Mouse (Mus musculus) layer of hippocampus, adult 2 months (tissue): ENCODE results near the gene Npas3. TPM values are rescaled to one million over a fixed set of nuclear protein-coding genes. Genes with fewer than 3 reads are reported as not detected.

Experiments
- DNase-seq, 2 experiments: peaks; one replicate each; pipeline ENCODE4 v3.0.0; 2022; ENCODE audit warnings: low spot score in 2 of 2
- H3K27ac ChIP-seq: fragments of 200-600 bp; 2 replicates; pipeline ENCODE4 v1.8.1; 2022
- H3K4me3 ChIP-seq: fragments of 200-600 bp; 2 replicates; pipeline ENCODE4 v1.8.1; 2022; ENCODE audit warnings: mild to moderate bottlenecking
- CTCF ChIP-seq: fragments of 200-600 bp; conservative IDR thresholded peaks from 2 replicates; pipeline ENCODE4 v1.8.1; 2022; ENCODE audit warnings: antibody characterized with exemption, mild to moderate bottlenecking, moderate library complexity
- total RNA-seq, 2 experiments: library from RNA; stranded (reverse); gene quantifications; 2 replicates each; pipeline ENCODE4 v1.2.3; 2021

The Npas3 gene
- total RNA-seq, 2 experiments from 2014 or later: 22.9 to 29.1 TPM

DNA sequence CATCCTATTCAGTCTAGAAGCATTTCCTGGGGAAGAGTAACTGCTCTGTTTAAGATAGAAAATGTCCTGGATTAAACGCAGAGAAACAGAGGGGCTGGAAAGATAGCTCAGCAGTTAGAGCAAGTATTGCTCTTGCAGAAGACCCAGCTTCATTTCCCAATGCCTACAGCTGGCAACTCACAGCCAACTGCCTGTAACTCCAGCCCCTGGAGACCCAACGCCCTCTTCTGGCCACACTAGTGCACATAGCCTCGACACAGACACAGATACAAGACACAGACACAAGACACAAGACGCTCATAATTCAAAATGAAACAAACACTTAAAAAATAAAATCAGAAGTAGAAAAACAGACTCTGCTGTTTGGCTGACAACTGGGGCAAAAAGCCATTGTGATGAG, 754.0 kb downstream of the Npas3 start:
- peak; percentile 44 for TF ChIP-seq CTCF
- no peak for DNase-seq
- no peak overlapping the region for H3K4me3 ChIP-seq
- H3K27ac ChIP-seq: no peak overlapping the region

- H3K27ac ChIP-seq: no peak overlapping the region
- no peak for DNase-seq
- no peak overlapping the region for H3K4me3 ChIP-seq
- no peak for TF ChIP-seq CTCF
These were observed 756.1 kb downstream of the Npas3 start for GRCm38 (mm10) chr12:54004606-54005005.

- H3K4me3 ChIP-seq: no peak overlapping the region
- TF ChIP-seq CTCF: no peak
- DNase-seq: no peak
- no peak overlapping the region for H3K27ac ChIP-seq
These were observed 757.1 kb downstream of the Npas3 start for GRCm38 (mm10) chr12:54005546-54005945.

DNA sequence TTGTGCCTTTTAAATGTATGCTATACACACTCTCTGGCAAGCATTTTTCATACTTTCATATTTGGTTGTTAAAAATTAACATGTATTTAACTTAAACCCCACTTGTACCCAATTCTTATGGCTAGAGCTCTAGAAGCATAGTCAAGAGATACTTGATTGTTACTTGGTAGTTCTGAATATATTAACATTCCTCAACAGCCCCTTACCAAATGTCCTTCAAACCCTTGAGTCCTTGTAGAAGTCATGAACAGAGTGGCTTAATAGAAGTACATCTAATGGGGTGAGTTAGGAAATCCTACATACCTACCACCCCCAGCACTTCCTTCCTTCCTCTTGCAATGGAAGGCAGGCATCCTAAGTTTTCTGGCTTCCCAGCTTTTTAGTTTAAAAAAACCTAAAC, 766.8 kb downstream of the Npas3 start:
- no peak overlapping the region for H3K27ac ChIP-seq
- no peak overlapping the region for H3K4me3 ChIP-seq
- no peak for DNase-seq
- TF ChIP-seq CTCF: no peak

DNA sequence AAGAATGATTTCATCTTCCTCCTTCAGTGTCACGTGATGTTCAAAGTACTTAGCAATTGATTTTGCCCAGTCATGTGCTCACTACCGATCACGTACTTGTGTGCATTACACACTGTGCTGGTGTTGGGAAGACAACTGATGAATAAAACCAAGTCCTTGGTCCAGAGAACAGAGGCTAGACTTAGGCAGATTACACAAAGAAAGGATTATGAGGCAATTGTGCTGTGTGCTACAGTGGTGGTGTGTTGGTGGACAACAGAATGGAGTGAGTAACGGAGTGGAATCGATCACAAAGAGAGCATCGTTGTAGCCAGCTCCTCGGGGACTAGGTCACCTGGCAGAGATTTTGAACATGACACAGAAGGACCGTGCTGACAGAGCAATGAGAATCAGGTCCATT, 769.5 kb downstream of the Npas3 start:
- Histone ChIP-seq H3K27ac (no peak overlapping the region), H3K4me3 (no peak overlapping the region)
- TF ChIP-seq CTCF: no peak
- no peak for DNase-seq

GRCm38 (mm10) chr12:54019979-54020378, 771.5 kb downstream of the Npas3 start:
- DNase-seq: no peak
- Histone ChIP-seq H3K27ac (no peak overlapping the region), H3K4me3 (no peak overlapping the region)
- TF ChIP-seq CTCF: no peak

DNA sequence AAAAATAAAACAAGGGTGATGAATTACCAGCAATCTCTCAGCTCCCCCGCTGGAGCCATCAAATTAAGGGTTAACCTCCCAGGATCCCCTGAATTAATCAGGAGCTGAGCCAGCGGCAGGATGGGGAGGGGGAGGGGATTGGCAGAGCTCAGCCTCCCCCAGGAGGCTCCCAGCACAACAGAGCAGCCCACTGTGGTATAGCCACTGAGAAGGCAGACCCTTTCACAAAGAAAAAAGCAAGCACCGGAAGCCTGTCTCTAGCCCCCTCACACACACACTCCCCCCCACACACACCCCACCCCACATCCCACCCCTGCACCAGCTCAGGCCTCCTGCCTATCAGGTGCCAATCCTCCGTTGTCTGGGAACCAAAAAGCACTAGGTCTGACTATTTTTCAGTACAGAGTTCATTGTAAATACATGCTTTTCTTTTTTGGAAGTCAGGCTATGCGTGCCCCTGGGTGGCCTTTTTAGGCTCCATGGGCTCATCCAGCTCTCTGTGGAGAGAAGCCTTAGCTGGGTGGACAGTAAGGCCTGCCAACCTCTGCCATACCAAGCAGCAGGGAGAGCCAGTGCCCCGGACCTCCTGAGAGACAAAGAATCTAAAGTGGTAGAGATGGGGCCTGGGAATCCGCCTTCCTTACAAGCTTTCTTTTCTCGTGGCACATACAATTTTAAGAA, 786.3 kb downstream of the Npas3 start:
- DNase-seq: no peak
- peak overlapping the region; percentile 32; the same call in 1 of the 2 replicates for H3K27ac ChIP-seq
- TF ChIP-seq CTCF: no peak
- no peak overlapping the region for H3K4me3 ChIP-seq

- no peak for TF ChIP-seq CTCF
- DNase-seq: no peak
- no peak overlapping the region for H3K27ac ChIP-seq
- H3K4me3 ChIP-seq: no peak overlapping the region
These were observed 789.1 kb downstream of the Npas3 start for GRCm38 (mm10) chr12:54037602-54038001.

GRCm38 (mm10) chr12:54042996-54043544, 794.6 kb downstream of the Npas3 start:
- no peak for DNase-seq
- no peak for TF ChIP-seq CTCF
- Histone ChIP-seq H3K4me3 (no peak overlapping the region), H3K27ac (no peak overlapping the region)

DNA sequence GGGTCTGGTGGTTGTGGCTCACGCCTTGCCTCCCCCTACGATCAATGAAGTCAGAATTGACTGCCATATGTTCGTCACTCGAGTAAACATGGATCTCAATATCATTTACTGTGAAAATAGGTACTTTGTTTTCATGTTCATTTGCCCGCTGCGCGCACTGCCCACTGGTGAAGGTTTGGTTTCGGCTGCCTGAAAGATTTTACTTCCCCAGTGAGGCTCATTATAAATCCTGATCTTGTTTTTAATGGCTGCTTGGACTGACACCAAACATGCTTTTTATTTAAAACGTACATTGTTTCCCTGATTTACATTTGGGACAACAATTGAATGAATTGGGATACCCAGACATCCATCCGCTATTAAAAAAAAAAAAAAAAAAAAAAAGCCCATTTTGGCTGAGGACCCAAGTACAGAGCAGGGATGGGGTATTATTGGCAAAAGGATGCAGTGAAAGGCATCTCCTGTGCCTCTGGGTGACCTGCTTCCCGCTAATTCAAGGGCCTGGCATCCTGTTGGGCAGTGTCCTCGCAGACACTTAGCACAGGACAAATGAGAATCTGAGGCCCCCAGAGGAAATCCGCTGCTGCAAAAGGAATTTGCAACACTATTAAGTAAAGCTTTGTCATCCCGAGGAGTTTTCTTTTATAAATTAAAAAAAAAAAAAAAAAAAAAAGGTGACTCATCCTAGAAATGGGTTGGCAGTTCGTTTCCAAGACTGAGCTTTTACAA, 796.3 kb downstream of the Npas3 start:
- no peak overlapping the region for H3K4me3 ChIP-seq
- no peak for TF ChIP-seq CTCF
- DNase-seq: no peak
- no peak overlapping the region for H3K27ac ChIP-seq

DNA sequence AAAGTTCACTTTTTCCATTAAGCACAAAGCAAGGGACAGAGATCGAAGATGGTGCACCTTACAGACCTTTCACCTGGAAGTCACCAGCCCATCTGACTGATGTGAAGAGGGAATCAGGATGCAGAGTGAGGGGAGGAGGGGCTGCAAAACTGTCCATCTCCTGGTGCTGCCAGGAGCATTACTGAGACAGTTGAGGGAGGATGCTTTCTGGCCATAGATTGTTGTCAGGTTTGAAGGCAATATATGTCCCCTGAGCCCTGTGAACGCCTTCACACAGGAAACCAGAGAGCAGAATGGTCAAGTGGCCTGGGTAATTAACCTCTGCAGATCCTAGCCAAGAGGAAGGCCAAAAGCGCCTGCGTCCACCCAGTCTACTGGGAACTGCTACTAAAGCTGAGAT, 796.9 kb downstream of the Npas3 start:
- Histone ChIP-seq H3K27ac (no peak overlapping the region), H3K4me3 (no peak overlapping the region)
- DNase-seq: no peak
- TF ChIP-seq CTCF: no peak

DNA sequence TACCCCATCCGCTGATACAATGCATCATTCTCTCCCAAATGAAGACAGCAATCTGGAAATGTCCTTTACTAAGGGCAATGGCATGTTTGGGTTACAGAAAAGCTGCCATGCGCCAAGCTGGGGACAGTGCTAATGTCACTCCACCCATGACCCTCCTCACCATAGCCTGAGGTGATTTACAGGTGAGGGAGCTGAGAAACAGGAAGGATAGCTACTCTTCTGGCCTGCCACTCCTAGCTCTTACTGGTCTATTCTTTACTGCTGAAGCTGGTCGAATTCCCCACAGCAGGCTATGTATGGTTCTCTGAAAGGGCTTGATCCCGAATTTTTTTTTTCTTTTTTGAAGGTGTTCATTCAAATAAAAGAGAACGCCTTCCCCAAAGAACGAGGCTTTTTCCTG, 798.3 kb downstream of the Npas3 start:
- TF ChIP-seq CTCF: no peak
- H3K4me3 ChIP-seq: no peak overlapping the region
- DNase-seq: no peak

DNA sequence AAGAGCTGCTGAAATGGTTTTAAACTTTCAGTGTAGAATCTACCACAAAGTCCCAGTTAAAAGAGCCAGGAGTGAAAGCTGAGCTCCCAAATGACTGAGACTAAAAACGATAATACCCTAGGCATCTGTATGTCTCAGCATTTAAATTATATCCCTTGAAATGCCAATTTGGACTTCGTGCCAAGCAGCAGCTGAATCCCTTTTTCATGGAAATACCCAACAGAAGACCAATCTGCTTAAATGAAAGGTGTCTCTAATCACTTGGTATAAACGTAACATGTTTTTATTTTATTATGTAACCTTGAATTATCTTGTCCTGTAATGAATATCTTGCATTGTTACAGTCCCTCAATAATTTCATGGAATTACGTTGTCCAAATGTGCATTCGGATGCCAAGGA, 799.6 kb downstream of the Npas3 start:
- no peak for DNase-seq
- no peak overlapping the region for H3K4me3 ChIP-seq
- no peak overlapping the region for H3K27ac ChIP-seq
- no peak for TF ChIP-seq CTCF

More for the DNA sequence above, 798.3 kb downstream of the Npas3 start:
- peak overlapping the region; percentile 10; the same call in 1 of the 2 replicates for H3K27ac ChIP-seq

DNA sequence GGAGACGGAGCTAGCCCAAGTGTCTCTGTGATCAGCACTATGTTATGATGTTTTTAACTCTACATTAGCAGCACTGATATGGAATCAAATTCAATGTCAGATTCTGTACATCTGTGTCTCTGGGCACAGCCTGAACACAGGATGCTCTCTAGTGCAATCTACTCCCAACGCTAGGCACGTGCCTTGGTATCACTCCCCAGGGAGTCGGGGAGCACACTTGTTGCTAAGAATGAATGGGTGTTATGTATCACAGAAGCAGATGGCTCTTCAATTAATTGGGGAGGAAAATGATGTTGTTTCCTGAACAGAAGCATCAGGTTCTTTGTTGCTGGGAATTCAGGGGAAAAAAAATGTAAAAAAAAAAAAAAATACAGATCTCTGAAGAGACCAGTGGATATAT, 801.4 kb downstream of the Npas3 start:
- TF ChIP-seq CTCF: no peak
- Histone ChIP-seq H3K4me3 (no peak overlapping the region), H3K27ac (no peak overlapping the region)
- DNase-seq: no peak
